Mouse (Mus musculus) kidney, embryonic 16.5 days (tissue): ENCODE results near the gene Ccdc134. TPM values are rescaled to one million over a fixed set of nuclear protein-coding genes. Genes with fewer than 3 reads are reported as not detected.

Experiments used
- ATAC-seq: fragments of 200-750 bp; cut with Nextera tagmentation; 2 replicates; pipeline ENCODE4 v1.8.0; 2017; ENCODE audit warnings: moderate TSS enrichment; ENCODE audit not compliant: low FRiP score, low TSS enrichment
- H3K27ac ChIP-seq: fragments of 300-500 bp; sonication (generic); 2 replicates; pipeline ENCODE4 v1.5.1; 2014; ENCODE audit warnings: low read length
- H3K27me3 ChIP-seq: fragments of 300-500 bp; sonication (generic); 2 replicates; pipeline ENCODE4 v1.6.1; 2014; ENCODE audit warnings: low read length, control low read depth, mixed read lengths; ENCODE audit not compliant: insufficient read depth
- H3K36me3 ChIP-seq: fragments of 300-500 bp; sonication (generic); 2 replicates; pipeline ENCODE4 v1.6.1; 2014; ENCODE audit warnings: low read length, control low read depth, mixed read lengths; ENCODE audit not compliant: insufficient read depth
- H3K4me1 ChIP-seq: fragments of 300-500 bp; sonication (generic); 2 replicates; pipeline ENCODE4 v1.6.1; 2014; ENCODE audit warnings: low read length, control low read depth, mixed read lengths; ENCODE audit not compliant: insufficient read depth
- H3K4me2 ChIP-seq: fragments of 300-500 bp; sonication (generic); replicated peaks from 2 replicates; pipeline ENCODE4 v1.6.1; 2014; ENCODE audit warnings: low read depth, low read length
- H3K4me3 ChIP-seq: fragments of 300-500 bp; sonication (generic); 2 replicates; pipeline ENCODE4 v1.5.1; 2014; ENCODE audit warnings: mild to moderate bottlenecking, low read length
- H3K9ac ChIP-seq: fragments of 300-500 bp; sonication (generic); replicated peaks from 2 replicates; pipeline ENCODE4 v1.6.1; 2014; ENCODE audit warnings: low read length
- H3K9me3 ChIP-seq: fragments of 300-500 bp; sonication (generic); 2 replicates; pipeline ENCODE4 v1.6.1; 2016; ENCODE audit warnings: low read length, control low read depth
- WGBS: fragments of 180-500 bp; shearing (Covaris S2); extraction: QIAGEN DNeasy Blood & Tissue Kit; methylation state at CpG from one replicate; pipeline ENCODE4 v1.1.7; 2014; 5-methylcytosine and 5-hydroxymethylcytosine counted together
- polyA plus RNA-seq: library from polyadenylated mRNA; unstranded; fragments of >200 nt; fragmentation: Nextera tagmentation; extraction: Ambion mirVana; gene quantifications from 2 replicates; pipeline ENCODE4 v1.2.1, GENCODE M21; 2015

Ccdc134 gene
- polyA plus RNA-seq, 1 experiment from 2014 or later = 17.3 TPM

GRCm38 (mm10) chr15:82158243-82159035, 30.7 kb downstream of the Ccdc134 start:
- Histone ChIP-seq H3K4me1 (peaks cover 33% of the 10 kb centered on the region), H3K36me3 (no peaks in the 10 kb centered on the region), H3K27me3 (no peaks in the 10 kb centered on the region), H3K9me3 (no peaks in the 10 kb centered on the region), H3K27ac (peak overlapping the region; percentile 65), H3K4me2 (0 out of 2 replicates have a peak overlapping the region, but pooled peaks have one; percentile 3), H3K9ac (peak overlapping the region; percentile 40), H3K4me3 (no peak overlapping the region)
- WGBS = 41% methylated on average over 17 of the region's 17 CpGs
- no peak for ATAC-seq

- H3K27me3 ChIP-seq = no peaks in the 10 kb centered on the region
- H3K27ac ChIP-seq = no peak overlapping the region
- H3K9me3 ChIP-seq = no peaks in the 10 kb centered on the region
- no peak overlapping the region for H3K4me2 ChIP-seq
- H3K9ac ChIP-seq = no peak overlapping the region
- 88% methylated on average over 9 of the region's 9 CpGs for WGBS
- peaks cover 44% of the 10 kb centered on the region for H3K4me1 ChIP-seq
- H3K4me3 ChIP-seq = no peak overlapping the region
- ATAC-seq = no peak
- no peaks in the 10 kb centered on the region for H3K36me3 ChIP-seq
These were observed 31.7 kb downstream of the Ccdc134 start for GRCm38 (mm10) chr15:82159471-82159870.

- H3K27ac ChIP-seq = no peak overlapping the region
These were observed 33.3 kb downstream of the Ccdc134 start for GRCm38 (mm10) chr15:82160731-82161640.

GRCm38 (mm10) chr15:82161965-82162600, 34.4 kb downstream of the Ccdc134 start:
- H3K9ac ChIP-seq = no peak overlapping the region
- H3K27ac ChIP-seq = no peak overlapping the region
- H3K4me2 ChIP-seq = no peak overlapping the region
- no peak overlapping the region for H3K4me3 ChIP-seq
- H3K36me3 ChIP-seq = no peaks in the 10 kb centered on the region
- no peaks in the 10 kb centered on the region for H3K9me3 ChIP-seq
- 87% methylated on average over 12 of the region's 12 CpGs for WGBS
- ATAC-seq = no peak
- H3K27me3 ChIP-seq = no peaks in the 10 kb centered on the region
- peaks cover 67% of the 10 kb centered on the region for H3K4me1 ChIP-seq

More at GRCm38 (mm10) chr15:82160731-82161640, 33.3 kb downstream of the Ccdc134 start:
- no peaks in the 10 kb centered on the region for H3K27me3 ChIP-seq
- no peak overlapping the region; the same call in 1 of the 2 replicates for H3K9ac ChIP-seq
- no peaks in the 10 kb centered on the region for H3K36me3 ChIP-seq
- H3K4me2 ChIP-seq = no peak overlapping the region
- no peak for ATAC-seq
- H3K4me3 ChIP-seq = no peak overlapping the region
- no peaks in the 10 kb centered on the region for H3K9me3 ChIP-seq
- WGBS = 60% methylated on average over 11 of the region's 11 CpGs
- peaks cover 56% of the 10 kb centered on the region for H3K4me1 ChIP-seq

- Histone ChIP-seq H3K9ac (no peak overlapping the region), H3K36me3 (no peaks in the 10 kb centered on the region), H3K27ac (peak overlapping the region; percentile 73), H3K27me3 (no peaks in the 10 kb centered on the region), H3K4me2 (no peak overlapping the region), H3K4me3 (no peak overlapping the region), H3K4me1 (peaks cover 72% of the 10 kb centered on the region), H3K9me3 (no peaks in the 10 kb centered on the region)
- ATAC-seq = no peak
- 80% methylated on average over 10 of the region's 10 CpGs for WGBS
These were observed 35.8 kb downstream of the Ccdc134 start for GRCm38 (mm10) chr15:82163356-82164060.

GRCm38 (mm10) chr15:82164061-82164399, 36.3 kb downstream of the Ccdc134 start:
- H3K9me3 ChIP-seq = no peaks in the 10 kb centered on the region
- ATAC-seq = no peak
- 0 out of 2 replicates have a peak overlapping the region, but pooled peaks have one; percentile 10 for H3K4me2 ChIP-seq
- H3K36me3 ChIP-seq = no peaks in the 10 kb centered on the region
- H3K9ac ChIP-seq = no peak overlapping the region
- 55% methylated on average over 4 of the region's 4 CpGs for WGBS
- H3K27ac ChIP-seq = peak overlapping the region; percentile 73
- H3K4me3 ChIP-seq = no peak overlapping the region
- H3K4me1 ChIP-seq = peaks cover 71% of the 10 kb centered on the region
- no peaks in the 10 kb centered on the region for H3K27me3 ChIP-seq

- peaks cover 70% of the 10 kb centered on the region for H3K4me1 ChIP-seq
- H3K27me3 ChIP-seq = no peaks in the 10 kb centered on the region
- ATAC-seq = no peak
- no peaks in the 10 kb centered on the region for H3K36me3 ChIP-seq
- H3K9me3 ChIP-seq = no peaks in the 10 kb centered on the region
- WGBS = 60% methylated on average over 7 of the region's 7 CpGs
- H3K4me3 ChIP-seq = no peak overlapping the region
- H3K27ac ChIP-seq = peak overlapping the region; percentile 73
- no peak overlapping the region for H3K9ac ChIP-seq
- H3K4me2 ChIP-seq = 0 out of 2 replicates have a peak overlapping the region, but pooled peaks have one; percentile 10
These were observed 36.8 kb downstream of the Ccdc134 start for GRCm38 (mm10) chr15:82164496-82164895.

- 49% methylated on average over 8 of the region's 8 CpGs for WGBS
- Histone ChIP-seq H3K27me3 (no peaks in the 10 kb centered on the region), H3K9me3 (no peaks in the 10 kb centered on the region), H3K27ac (peak overlapping the region; percentile 78), H3K9ac (peak overlapping the region; percentile 49), H3K36me3 (peaks cover 6% of the 10 kb centered on the region), H3K4me3 (no peak overlapping the region), H3K4me2 (peak overlapping the region; percentile 45; the same call in 1 of the 2 replicates), H3K4me1 (peaks cover 70% of the 10 kb centered on the region)
- peak; percentile 22; the same call in 1 of the 2 replicates for ATAC-seq
These were observed 37.9 kb downstream of the Ccdc134 start for GRCm38 (mm10) chr15:82165332-82166239.
